Comparison of ENCODE assay signal across 8 mouse cellular contexts in genomic region chr1:63246862-63247521, GRCm38 (mm10). TPM values are rescaled to one million over a fixed set of nuclear protein-coding genes. Genes with fewer than 3 reads are reported as not detected.
DNase-seq lines count a peak whose midpoint lies in the region; ATAC-seq lines count a peak whose summit lies in the region.

No protein-coding gene starts in this region.

- H3K27ac ChIP-seq in lung, embryonic 15.5 days = no peak overlapping the region
- no peak overlapping the region for H3K27ac ChIP-seq in embryonic facial prominence, embryonic 14.5 days (replicated peaks; ENCODE audit: low read depth, low read length)
- no peak overlapping the region for H3K27ac ChIP-seq in intestine, embryonic 15.5 days
- H3K27ac ChIP-seq in neural tube, embryonic 15.5 days (replicated peaks) = no peak overlapping the region

- DNase-seq in lung, postnatal 4 days = no peak
- peak; percentile 52 for DNase-seq in embryonic facial prominence, embryonic 14.5 days (ENCODE audit: low spot score)
- no peak for DNase-seq in right cerebral cortex, adult 2 months (ENCODE audit: low spot score in 2 of 2)

- H3K27me3 ChIP-seq in lung, embryonic 15.5 days = peaks cover 88% of the 10 kb centered on the region
- peaks cover 64% of the 10 kb centered on the region for H3K27me3 ChIP-seq in embryonic facial prominence, embryonic 14.5 days (replicated peaks; ENCODE audit: control insufficient read depth, insufficient read depth, low read length)
- peaks cover 53% of the 10 kb centered on the region for H3K27me3 ChIP-seq in intestine, embryonic 15.5 days (replicated peaks)
- peaks cover 53% of the 10 kb centered on the region for H3K27me3 ChIP-seq in neural tube, embryonic 15.5 days (replicated peaks)

- H3K9ac ChIP-seq in lung, embryonic 15.5 days = no peak overlapping the region
- H3K9ac ChIP-seq in embryonic facial prominence, embryonic 14.5 days (ENCODE audit: low read depth, low read length) = peak overlapping the region; percentile 34; the same call in 1 of the 2 replicates
- no peak overlapping the region for H3K9ac ChIP-seq in intestine, embryonic 15.5 days
- H3K9ac ChIP-seq in neural tube, embryonic 15.5 days (replicated peaks) = no peak overlapping the region

- no peak for ATAC-seq in lung, embryonic 15.5 days (ENCODE audit: borderline replicate concordance, extremely low read depth, low FRiP score, low TSS enrichment)
- peak; percentile 77; the same call in 1 of the 2 replicates for ATAC-seq in embryonic facial prominence, embryonic 14.5 days (ENCODE audit: low read depth)
- peak; percentile 41 for ATAC-seq in intestine, embryonic 15.5 days
- ATAC-seq in neural tube, embryonic 15.5 days (ENCODE audit: low FRiP score) = peak; percentile 78
- ATAC-seq in monocyte, adult 5-6 weeks (replicated peaks; ENCODE audit: insufficient number of reproducible peaks, low FRiP score, low TSS enrichment, poor library complexity, severe bottlenecking) = no peak
- no peak for ATAC-seq in cerebellum, adult (ENCODE audit: insufficient number of reproducible peaks, low FRiP score, low TSS enrichment)

- H3K9me3 ChIP-seq in lung, embryonic 15.5 days = no peaks in the 10 kb centered on the region
- peaks cover 4% of the 10 kb centered on the region; the same call in 1 of the 2 replicates for H3K9me3 ChIP-seq in embryonic facial prominence, embryonic 14.5 days (ENCODE audit: control insufficient read depth, low read length)
- H3K9me3 ChIP-seq in intestine, embryonic 15.5 days = no peaks in the 10 kb centered on the region
- no peaks in the 10 kb centered on the region for H3K9me3 ChIP-seq in neural tube, embryonic 15.5 days (replicated peaks)

- peaks cover 6% of the 10 kb centered on the region; the same call in 1 of the 2 replicates for H3K4me1 ChIP-seq in lung, embryonic 15.5 days
- H3K4me1 ChIP-seq in embryonic facial prominence, embryonic 14.5 days (ENCODE audit: control insufficient read depth, insufficient read depth, low read length) = peaks cover 3% of the 10 kb centered on the region; the same call in 1 of the 2 replicates
- H3K4me1 ChIP-seq in intestine, embryonic 15.5 days (replicated peaks) = 0 out of 2 replicates have a peak, but pooled peaks cover 4% of the 10 kb centered on the region
- peaks cover 9% of the 10 kb centered on the region for H3K4me1 ChIP-seq in neural tube, embryonic 15.5 days

- 2% methylated on average over 16 of the region's 16 CpGs for WGBS in lung, embryonic 15.5 days
- WGBS in embryonic facial prominence, embryonic 14.5 days = 1% methylated on average over 16 of the region's 16 CpGs
- 5% methylated on average over 16 of the region's 16 CpGs for WGBS in intestine, embryonic 15.5 days
- WGBS in neural tube, embryonic 15.5 days = 3% methylated on average over 16 of the region's 16 CpGs

- H3K4me3 ChIP-seq in lung, embryonic 15.5 days = peak overlapping the region; percentile 3; the same call in 1 of the 2 replicates
- peak overlapping the region; percentile 23 for H3K4me3 ChIP-seq in embryonic facial prominence, embryonic 14.5 days (ENCODE audit: low read depth, low read length)
- H3K4me3 ChIP-seq in intestine, embryonic 15.5 days (replicated peaks) = no peak overlapping the region
- peak overlapping the region; percentile 19 for H3K4me3 ChIP-seq in neural tube, embryonic 15.5 days (replicated peaks)

- H3K36me3 ChIP-seq in lung, embryonic 15.5 days = no peaks in the 10 kb centered on the region
- H3K36me3 ChIP-seq in embryonic facial prominence, embryonic 14.5 days (ENCODE audit: control insufficient read depth, insufficient read depth, low read length) = no peaks in the 10 kb centered on the region
- no peaks in the 10 kb centered on the region for H3K36me3 ChIP-seq in intestine, embryonic 15.5 days
- no peaks in the 10 kb centered on the region for H3K36me3 ChIP-seq in neural tube, embryonic 15.5 days

- H3K4me2 ChIP-seq in lung, embryonic 15.5 days = peak overlapping the region; percentile 42
- H3K4me2 ChIP-seq in embryonic facial prominence, embryonic 14.5 days (ENCODE audit: low read depth, low read length) = peak overlapping the region; percentile 59
- peak overlapping the region; percentile 35 for H3K4me2 ChIP-seq in intestine, embryonic 15.5 days (replicated peaks)
- H3K4me2 ChIP-seq in neural tube, embryonic 15.5 days = peak overlapping the region; percentile 48

RNA-seq across cellular contexts. Expression of gene Zdbf2, which starts 26.1 kb away (rescaled TPM):
- polyA plus RNA-seq in lung, embryonic 15.5 days (2015; fragmentation: Nextera tagmentation; extraction: Ambion mirVana) = 5.0 and 7.9 TPM in 2 replicates
- polyA plus RNA-seq in embryonic facial prominence, embryonic 14.5 days (2014; fragmentation: Nextera tagmentation; extraction: Ambion mirVana) = 25.7 and 30.6 TPM in 2 replicates
- 6.3 and 7.1 TPM in 2 replicates for polyA plus RNA-seq in intestine, embryonic 15.5 days (2015; fragmentation: Nextera tagmentation; extraction: Ambion mirVana)
- polyA plus RNA-seq in neural tube, embryonic 15.5 days (2015; fragmentation: Nextera tagmentation; extraction: Ambion mirVana) = 24.8 and 31.3 TPM in 2 replicates
- total RNA-seq in monocyte, adult 5-6 weeks (2017) = 1.9 TPM in 1 of 3 replicates, not detected in the others

RNA-seq across cellular contexts. Expression of gene Gpr1, which starts 32.6 kb away (rescaled TPM):
- polyA plus RNA-seq in lung, embryonic 15.5 days (2015; fragmentation: Nextera tagmentation; extraction: Ambion mirVana) = not detected in 2 replicates
- 0.41 and 0.64 TPM in 2 replicates for polyA plus RNA-seq in embryonic facial prominence, embryonic 14.5 days (2014; fragmentation: Nextera tagmentation; extraction: Ambion mirVana)
- polyA plus RNA-seq in intestine, embryonic 15.5 days (2015; fragmentation: Nextera tagmentation; extraction: Ambion mirVana) = 0.21 and 0.33 TPM in 2 replicates
- polyA plus RNA-seq in neural tube, embryonic 15.5 days (2015; fragmentation: Nextera tagmentation; extraction: Ambion mirVana) = 0.54 and 0.78 TPM in 2 replicates
- not detected in 3 replicates for total RNA-seq in monocyte, adult 5-6 weeks (2017)

Comparison
In these comparisons a context has a peak if more than half of its experiments do, and no peak if none do; other contexts are left out.
1. ATAC-seq: peak in embryonic facial prominence, embryonic 14.5 days (single experiment), intestine, embryonic 15.5 days (single experiment) and neural tube, embryonic 15.5 days (single experiment); none in lung, embryonic 15.5 days (single experiment), monocyte, adult 5-6 weeks (single experiment) and cerebellum, adult (single experiment).
2. Peak in every context shown above with its lines, with median percentiles within 50 percentile points of each other: H3K4me2 ChIP-seq.